Mouse (Mus musculus): ENCODE data around the gene Rpl24.
"Not testable (repeated sequence)": the region's sequence is repeated elsewhere in the genome, so short reads cannot be mapped to it uniquely, and the experiment has no call there.

GRCm38 (mm10) chr16:55963068-55963467 is 3.0 kb upstream of the Rpl24 start:
- not testable (repeated sequence) for TF ChIP-seq EP300, CTCF (IDR thresholded peaks at IDR 0.05; ENCODE audit: low read depth)
